Mouse (Mus musculus): Measurements from ENCODE around the gene Pdgfb.

Gene Pdgfb

GRCm38 (mm10) chr15:80009421-80010181, 5.2 kb downstream of the Pdgfb start:
- no peak for DNase-seq (ENCODE audit: low read depth, low spot score)

DNA sequence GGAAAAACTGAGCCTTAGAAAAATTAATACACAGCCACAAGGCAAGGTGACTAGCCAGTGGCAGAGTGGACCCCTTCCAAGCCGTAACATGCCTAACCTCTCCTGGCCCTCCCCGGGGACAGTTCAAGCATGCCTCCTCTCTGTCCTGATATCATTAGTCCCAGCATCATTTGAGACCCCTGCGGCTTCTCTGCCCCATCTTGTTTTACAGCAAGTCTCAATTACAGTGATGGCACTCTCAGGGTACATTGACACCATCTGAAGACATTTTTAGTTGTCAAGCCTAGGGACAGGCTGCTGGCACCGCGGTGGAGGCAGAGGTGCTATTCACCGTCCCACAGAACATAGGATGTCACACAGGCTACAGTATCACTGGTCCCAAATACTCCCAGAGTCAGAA, 6.3 kb downstream of the Pdgfb start:
- no peak for DNase-seq (ENCODE audit: low read depth, low spot score)

DNA sequence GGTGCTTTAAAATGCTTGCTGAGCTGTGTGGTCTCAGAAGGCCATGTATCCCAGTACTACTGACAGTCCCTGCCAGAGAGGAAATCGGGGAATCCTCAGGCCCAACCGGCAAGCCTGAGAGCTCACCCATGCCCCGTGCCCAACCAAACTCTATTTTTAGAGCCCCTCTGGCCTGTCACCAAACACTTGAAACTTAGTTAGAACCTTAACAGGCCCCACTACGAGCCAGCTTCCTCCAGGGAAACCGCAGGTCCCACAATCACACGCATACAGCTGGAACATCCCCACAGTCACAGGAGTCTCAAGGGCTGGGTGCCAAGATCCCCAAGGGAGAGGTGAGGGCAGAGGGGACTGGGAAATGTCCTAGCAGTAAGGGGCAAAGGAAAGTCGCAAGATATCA, 8.6 kb downstream of the Pdgfb start:
- no peak for DNase-seq (ENCODE audit: low read depth, low spot score)

GRCm38 (mm10) chr15:80005436-80005835, 9.3 kb downstream of the Pdgfb start:
- no peak for DNase-seq (ENCODE audit: low read depth, low spot score)

DNA sequence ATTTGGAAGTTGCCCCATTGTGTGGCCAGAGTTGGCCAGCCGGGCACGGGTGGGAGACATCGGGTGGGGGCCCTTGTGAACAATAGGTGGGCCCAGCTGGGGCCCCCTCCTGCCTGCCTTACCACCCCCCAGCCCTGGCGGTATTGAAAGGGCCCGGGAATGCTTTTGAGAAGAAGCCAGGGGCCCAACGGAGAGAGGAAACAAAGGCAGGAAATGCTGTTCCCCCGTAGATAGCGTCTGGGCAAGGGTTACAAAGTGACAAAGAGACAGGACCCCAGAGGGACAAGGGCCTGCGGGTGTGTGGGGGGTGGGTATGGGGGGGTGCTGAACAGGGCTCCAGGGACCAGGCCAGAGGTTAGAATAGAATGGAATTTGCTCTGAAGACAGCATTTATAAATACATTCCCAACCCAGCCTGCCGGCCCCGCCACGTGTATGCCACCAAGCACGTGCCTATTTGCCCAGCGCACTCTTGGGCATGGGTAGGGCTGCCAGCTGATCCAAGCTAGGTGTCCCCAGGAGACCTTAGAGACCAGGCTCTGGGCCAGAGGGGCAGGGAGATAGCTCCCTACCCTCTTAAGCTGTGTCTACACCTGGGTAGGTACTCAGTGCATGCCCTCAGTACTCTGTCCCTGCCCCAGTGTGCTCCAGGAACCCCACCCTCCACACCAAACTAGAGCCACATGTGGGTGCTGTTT, 10.0 kb downstream of the Pdgfb start:
- DNase-seq (ENCODE audit: low read depth, low spot score): no peak

- DNase-seq (ENCODE audit: low read depth, low spot score): no peak
Measured at GRCm38 (mm10) chr15:80003581-80003980, 11.2 kb downstream of the Pdgfb start.

DNA sequence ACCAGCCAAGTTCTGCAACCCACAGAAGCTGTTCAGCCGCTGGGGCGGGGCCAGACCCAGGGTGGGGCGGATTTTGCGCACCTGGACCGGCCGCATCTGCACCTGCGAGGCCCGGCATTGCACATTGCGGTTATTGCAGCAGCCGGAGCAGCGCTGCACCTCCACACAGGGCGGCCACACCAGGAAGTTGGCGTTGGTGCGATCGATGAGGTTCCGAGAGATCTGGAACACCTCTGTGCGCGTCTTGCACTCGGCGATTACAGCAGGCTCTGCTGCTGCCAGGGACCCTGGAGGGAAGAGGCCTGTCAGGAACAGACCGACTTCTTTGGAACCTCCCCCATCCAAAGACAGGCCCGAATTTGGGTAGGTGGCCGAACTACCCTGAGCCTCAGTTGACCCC, 13.2 kb downstream of the Pdgfb start:
- no peak for DNase-seq (ENCODE audit: low read depth, low spot score)

DNA sequence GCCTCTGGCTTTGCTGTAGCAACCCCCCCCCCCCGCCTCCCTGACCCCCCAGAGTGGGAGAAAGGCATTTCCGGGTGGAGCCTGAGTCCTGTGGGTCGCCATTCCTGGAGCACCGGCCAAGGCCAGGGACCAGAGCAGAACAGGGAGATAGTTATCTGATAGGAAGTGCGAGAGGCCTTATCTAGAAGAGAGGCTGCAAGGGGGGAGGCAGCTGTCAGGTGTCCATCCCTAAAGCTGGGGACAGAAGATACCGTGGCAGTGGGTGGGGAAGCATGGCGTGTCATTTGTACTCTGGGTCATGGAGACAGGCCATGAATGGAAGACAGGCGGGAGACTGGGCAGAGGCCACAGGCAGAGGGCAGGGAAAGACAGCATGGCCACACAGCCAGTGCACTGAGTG, 14.1 kb downstream of the Pdgfb start:
- no peak for DNase-seq (ENCODE audit: low read depth, low spot score)

GRCm38 (mm10) chr15:79997988-79998387, 16.8 kb downstream of the Pdgfb start:
- no peak for DNase-seq (ENCODE audit: low read depth, low spot score)

DNA sequence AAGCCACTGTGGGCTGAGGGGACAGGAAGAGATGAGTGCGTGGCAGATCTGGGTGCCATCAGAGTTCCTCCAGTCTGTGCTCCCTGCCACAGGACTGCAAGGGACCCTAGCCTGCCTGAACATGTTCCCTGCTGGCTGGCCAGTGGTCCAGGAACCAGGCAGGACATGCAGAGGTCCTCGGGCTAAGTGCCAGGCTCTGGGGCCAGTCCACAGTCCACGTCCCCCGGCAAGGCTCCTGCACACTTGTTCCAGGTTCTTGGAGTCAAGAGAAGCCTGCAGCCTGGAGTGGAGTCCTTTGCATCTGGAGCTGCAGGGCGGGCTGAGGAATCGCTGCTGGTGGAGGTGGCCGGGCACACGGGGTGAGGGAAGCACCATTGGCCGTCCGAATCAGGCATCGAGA, 18.0 kb downstream of the Pdgfb start:
- DNase-seq (ENCODE audit: low read depth, low spot score): no peak

DNA sequence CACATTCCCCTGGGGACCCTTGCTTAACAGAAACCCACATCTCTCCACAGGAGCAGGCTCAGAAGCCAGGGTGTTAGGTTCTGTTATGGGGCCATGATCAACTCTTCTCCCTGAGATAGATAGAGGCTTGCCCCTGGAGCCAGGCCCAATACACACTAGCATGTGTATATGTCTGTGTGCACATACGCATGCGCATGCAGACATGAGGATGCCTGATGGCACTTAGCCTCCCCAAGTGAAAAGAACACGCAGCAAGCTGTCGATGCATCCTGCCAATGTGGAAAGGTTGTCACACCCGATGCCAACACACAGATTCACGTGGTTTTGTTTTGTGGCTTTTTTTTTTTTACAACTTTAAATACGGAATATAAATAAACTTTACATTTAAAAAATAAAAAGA, 19.2 kb downstream of the Pdgfb start:
- no peak for DNase-seq (ENCODE audit: low read depth, low spot score)

GRCm38 (mm10) chr15:79994566-79994965, 20.2 kb downstream of the Pdgfb start:
- DNase-seq (ENCODE audit: low read depth, low spot score): no peak

DNA sequence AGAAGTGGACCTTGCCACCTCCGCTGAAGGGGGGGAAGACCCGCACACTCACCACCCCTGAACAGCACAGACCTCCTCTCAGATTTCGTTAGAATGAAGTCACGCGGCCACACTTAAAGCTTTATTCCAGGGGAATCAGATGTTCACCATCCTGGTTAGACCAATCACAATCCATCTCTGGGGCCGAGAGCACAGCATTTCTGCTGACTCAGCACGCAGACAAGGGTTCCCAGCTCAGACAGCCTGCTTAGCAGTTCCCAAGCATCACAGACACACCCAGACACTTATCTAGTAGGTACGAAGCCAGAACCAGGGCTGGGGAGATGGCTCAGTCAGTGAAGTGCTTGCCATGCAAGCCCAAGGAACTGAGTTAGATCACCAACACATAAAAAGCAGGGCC, 28.6 kb downstream of the Pdgfb start:
- no peak for DNase-seq (ENCODE audit: low read depth, low spot score)

DNA sequence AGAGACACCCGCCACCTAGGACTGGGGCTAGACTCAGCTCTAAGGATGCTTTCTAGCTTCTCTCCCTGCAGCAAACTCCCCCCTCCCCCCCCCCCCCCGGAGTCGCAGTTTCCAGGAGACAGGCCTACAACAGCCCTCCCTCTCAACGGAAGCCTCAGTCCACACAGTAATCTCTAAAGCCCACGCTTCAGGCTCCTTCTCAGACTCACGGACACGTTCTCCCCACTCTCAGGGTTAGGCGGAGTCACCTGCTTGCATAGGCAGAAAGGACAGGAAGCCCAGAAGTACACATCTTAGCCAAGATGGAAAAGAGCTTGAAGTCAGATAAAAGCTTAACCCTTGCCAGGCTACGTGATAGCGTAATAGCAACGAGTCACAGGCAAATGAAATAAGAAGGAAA, 29.3 kb downstream of the Pdgfb start:
- peak; percentile 26 for DNase-seq (ENCODE audit: low read depth, low spot score)

DNA sequence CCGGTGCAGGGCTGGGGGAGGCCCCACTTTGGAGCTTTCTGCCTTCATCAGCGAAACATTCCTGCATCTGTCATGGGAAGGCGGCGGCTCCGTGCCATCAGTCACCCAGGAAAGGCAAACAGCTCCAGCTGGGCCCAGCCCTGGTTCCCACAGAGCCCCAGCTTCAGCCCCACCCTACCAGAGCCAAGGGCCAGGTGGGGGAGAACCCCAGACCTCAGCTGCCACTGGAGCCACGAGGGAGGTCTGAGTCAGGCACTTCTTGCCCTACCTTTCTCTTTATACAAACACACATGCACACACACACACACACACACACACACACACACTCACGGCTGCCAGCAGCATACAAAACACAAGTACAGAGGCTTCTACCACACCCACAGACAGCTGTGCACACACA, 30.6 kb downstream of the Pdgfb start:
- DNase-seq (ENCODE audit: low read depth, low spot score): no peak

- no peak for DNase-seq (ENCODE audit: low read depth, low spot score)
Measured at GRCm38 (mm10) chr15:79980716-79981115, 34.1 kb downstream of the Pdgfb start.

DNA sequence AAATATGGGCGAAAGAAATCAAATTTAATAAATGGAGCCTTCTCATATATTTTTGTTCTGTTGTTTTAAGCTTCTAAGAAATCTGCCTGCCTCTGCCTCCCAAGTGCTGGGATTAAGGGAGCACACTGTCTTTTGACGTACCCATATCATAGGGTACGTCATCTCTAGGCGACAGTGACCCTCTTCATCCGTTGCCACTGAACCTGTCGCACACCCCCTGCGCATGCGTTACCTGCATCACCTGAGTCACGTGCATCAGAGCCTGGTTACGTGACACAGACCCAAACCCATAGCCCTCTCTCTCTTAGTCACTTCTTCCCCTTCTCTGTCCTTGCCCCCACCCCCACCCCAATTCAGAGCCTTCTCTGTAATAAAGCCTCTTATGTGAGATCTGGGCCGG, 42.6 kb downstream of the Pdgfb start:
- no peak for DNase-seq (ENCODE audit: low read depth, low spot score)

DNA sequence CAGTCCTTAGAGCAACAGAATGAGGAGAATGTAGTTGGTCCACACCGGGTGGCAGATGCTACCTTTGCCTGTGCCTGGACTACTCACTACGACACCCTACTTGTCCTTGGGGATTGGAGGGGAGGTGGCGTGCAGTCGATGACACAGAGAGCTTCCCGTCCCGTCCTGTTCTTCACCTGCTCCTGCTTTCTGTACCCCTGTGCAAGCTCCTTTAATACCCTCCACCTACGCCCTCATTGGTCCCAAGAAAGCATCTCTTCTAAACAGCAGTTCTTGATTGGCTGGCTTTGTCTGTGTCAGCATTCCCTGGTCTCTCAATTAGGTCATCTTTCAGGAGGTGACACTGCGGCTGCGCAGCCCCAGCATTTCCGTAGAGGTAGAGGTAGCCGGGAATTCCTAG, 43.8 kb downstream of the Pdgfb start, which contains the start of gene Cbx7:
Cbx7 (minus strand) TSS at position 180 of the 400 bp plus-strand sequence.
- no peak for DNase-seq (ENCODE audit: low read depth, low spot score)

- no peak for DNase-seq (ENCODE audit: low read depth, low spot score)
Measured at GRCm38 (mm10) chr15:79970491-79970890, 44.3 kb downstream of the Pdgfb start.

- DNase-seq (ENCODE audit: low read depth, low spot score): no peak
Measured at GRCm38 (mm10) chr15:79967346-79967745, 47.4 kb downstream of the Pdgfb start.

- no peak for DNase-seq (ENCODE audit: low read depth, low spot score)
Measured at GRCm38 (mm10) chr15:79964376-79964775, 50.4 kb downstream of the Pdgfb start.

- DNase-seq (ENCODE audit: low read depth, low spot score): no peak
Measured at GRCm38 (mm10) chr15:79962661-79963060, 52.1 kb downstream of the Pdgfb start.

GRCm38 (mm10) chr15:79961366-79961921, 53.3 kb downstream of the Pdgfb start:
- DNase-seq (ENCODE audit: low read depth, low spot score): no peak

Measured in telencephalon, adult 2 months (tissue).